Mouse (Mus musculus) naive thymus-derived CD4-positive, alpha-beta T cell, adult 2 months (primary cell): ENCODE measurements around the gene Ogfod2.
A peak's percentile ranks its signal among the peaks of the same experiment; 100 is the strongest.

Experiments used
- DNase-seq: peaks from one replicate; pipeline ENCODE4 v3.0.0-alpha.2; 2011; ENCODE audit warnings: low read depth

Gene Ogfod2

GRCm38 (mm10) chr5:124095077-124095581 lies 17.0 kb upstream of the Ogfod2 start:
- no peak for DNase-seq

DNA sequence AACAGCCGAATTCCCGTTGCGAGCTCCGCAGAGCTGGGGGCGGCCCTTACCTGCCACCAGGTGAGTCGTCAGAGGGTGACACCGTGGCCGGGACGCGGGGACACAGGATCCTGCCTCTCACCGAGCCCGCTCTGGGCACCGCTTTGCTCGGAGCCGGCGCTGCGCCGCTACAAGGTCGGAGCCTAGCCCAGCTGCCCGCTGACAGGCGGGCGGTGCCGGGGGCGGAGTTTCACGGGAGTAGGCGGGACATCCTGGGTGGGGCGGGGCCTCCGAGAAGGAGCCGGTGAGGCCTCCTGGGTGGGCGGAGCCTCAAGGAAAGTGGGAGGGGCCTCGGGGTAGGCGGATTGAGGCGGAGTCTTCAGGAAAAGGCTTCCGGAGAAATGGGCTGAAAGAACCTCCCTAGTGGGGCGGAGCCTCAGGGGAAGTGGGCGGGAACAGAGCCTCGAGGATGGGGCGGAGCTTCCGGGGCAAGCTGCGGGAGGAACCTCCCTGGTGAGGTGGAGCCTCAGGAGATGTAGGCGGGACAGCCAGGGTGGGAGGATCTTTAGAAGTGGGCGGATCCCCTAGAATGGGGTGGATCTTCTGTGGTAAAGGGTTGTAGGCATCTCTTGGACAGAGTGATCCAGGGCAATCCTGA lies 16.4 kb upstream of the Ogfod2 start, which contains the start of gene Abcb9:
TSS of gene Abcb9 (minus strand) at position 203 of the 637 bp plus-strand sequence.
- peak; percentile 95 for DNase-seq

- DNase-seq: no peak
Observed at GRCm38 (mm10) chr5:124098923-124099322, 13.2 kb upstream of the Ogfod2 start.

DNA sequence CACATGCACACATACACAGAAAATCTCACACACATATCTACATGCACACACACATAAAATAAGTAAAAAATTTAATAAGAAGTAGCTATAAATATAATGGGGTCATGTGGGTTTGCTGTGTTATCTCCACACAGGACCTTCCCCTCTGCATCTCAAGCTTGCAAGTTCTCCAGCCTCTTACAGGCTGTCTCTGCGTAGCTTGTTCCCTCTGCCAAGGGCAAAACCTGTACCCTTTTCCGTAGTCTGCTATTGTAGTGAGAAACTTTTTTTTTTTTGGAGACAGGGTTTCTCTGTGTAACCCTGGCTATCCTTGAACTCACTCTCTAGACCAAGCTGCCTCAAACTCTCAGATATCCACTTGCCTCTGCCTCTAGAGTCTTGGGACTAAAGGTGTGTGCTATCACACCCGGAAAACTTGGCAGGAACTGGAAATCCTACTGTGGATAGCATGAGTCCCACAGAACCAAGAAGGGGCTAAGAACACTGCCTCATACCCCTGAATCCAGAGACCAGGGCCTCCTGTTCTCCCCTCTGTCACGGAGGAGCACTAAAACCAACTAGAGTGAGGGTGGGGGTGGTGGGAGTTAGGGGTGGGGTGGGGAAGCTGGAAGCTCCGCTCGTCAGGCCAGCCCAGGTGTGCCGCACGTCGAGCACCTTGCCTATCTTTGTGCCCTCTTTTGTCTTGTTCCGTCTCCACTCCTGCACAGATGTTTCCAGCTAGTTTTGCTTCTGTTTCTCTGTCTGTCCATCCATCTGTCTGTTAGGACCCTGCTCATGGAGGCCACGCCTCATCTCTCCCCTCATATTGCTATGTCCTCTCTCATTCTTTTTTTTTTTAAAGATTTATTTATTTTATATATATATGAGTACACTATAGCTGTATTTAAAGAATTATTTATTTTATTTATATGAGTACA lies 11.7 kb upstream of the Ogfod2 start:
- DNase-seq: no peak

GRCm38 (mm10) chr5:124102326-124102725 lies 9.8 kb upstream of the Ogfod2 start:
- DNase-seq: no peak

GRCm38 (mm10) chr5:124103020-124103419 lies 9.1 kb upstream of the Ogfod2 start:
- DNase-seq: no peak

DNA sequence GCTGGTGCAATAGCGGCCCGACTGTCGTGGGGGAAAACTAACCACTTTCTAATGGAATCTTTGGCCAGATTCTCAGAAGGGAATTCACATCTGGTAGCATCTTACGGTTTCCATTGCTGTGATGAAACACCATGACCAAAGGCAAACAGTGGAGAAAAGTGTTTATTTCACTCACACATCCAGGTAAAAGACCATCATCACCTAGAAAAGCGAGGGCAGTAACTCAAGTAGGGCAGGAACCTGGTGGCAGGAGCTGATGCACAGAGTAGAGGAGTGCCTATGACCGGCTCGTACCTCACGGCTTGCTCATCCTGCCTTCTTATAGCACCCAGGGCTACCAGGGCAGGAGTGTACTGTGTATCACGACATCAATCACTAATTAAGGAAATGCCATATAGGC lies 8.5 kb upstream of the Ogfod2 start:
- no peak for DNase-seq

DNA sequence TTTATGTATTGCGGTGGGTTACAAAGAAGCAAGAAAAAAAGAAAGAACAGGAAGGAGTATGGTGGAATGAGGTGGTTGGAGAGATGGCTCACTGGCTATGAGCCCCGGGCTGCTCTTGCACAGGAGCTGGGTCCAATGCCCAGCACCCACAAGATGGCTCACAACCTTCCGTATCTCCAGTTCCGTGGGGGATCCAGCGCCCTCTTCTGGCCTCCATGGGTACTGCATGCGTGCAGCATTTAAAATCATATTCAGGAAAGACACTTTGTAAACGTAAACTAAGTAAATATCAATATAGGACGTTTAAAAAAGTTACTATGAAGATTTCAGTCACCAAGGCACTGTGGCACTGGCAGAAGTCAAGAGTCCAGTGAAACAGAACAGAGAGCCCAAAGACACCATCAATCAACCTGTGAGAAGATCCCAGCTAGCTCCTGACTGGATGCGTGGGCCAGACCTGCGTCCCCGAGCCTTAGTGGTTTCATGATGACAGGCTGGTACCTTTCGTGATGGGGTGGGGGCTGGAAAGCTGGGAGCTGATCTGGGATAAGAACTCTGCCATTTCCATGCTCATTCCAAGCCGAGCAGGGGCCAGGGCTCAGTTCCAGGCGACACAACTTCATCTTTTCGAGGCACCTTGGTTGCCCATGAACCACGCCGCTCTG lies 888 bp upstream of the Ogfod2 start:
- peak; percentile 86 for DNase-seq

GRCm38 (mm10) chr5:124112531-124112930 lies 434 bp downstream of the Ogfod2 start:
- no peak for DNase-seq

DNA sequence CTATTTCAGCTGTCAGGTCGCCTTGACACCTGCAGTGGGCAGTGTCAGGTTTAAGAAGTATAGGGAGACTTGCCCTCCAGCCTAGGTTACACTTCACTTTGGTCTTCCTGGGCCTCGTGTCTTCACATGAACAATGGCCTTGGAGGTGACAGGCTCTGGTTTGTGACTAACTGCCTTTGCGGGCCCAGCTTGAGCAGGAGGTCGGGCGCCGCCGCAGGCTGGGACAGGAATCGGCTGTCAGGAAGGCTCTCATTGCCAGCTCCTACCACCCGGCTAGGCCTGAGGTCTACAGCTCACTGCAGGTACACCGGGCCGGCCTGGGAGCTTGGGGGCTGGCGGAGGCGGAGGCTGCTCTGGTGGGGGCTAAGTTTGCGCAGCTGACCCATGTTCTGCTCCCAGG lies 933 bp downstream of the Ogfod2 start:
- peak; percentile 74 for DNase-seq

GRCm38 (mm10) chr5:124114276-124115025 lies 2.4 kb downstream of the Ogfod2 start:
- no peak for DNase-seq

DNA sequence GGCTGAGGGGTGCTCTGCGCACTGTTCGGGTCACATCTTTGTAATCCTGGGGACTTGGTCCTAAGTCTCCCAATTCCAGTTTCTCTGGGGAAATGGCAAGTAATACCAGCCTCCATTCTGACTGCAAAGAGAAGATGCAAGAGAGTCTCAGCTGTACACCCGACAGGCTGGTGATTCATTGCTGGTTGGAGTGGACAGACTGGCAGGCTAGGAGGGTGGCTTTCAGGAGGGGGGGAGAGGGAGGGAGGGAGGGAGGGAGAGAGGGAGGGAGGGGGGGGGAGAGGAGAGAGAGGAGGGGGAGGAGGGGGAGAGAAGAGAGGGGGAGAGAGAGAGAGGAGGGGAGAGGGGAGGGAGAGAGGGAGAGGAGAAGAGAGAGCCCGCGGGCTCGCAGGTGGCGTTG lies 3.4 kb downstream of the Ogfod2 start:
- peak; percentile 35 for DNase-seq

DNA sequence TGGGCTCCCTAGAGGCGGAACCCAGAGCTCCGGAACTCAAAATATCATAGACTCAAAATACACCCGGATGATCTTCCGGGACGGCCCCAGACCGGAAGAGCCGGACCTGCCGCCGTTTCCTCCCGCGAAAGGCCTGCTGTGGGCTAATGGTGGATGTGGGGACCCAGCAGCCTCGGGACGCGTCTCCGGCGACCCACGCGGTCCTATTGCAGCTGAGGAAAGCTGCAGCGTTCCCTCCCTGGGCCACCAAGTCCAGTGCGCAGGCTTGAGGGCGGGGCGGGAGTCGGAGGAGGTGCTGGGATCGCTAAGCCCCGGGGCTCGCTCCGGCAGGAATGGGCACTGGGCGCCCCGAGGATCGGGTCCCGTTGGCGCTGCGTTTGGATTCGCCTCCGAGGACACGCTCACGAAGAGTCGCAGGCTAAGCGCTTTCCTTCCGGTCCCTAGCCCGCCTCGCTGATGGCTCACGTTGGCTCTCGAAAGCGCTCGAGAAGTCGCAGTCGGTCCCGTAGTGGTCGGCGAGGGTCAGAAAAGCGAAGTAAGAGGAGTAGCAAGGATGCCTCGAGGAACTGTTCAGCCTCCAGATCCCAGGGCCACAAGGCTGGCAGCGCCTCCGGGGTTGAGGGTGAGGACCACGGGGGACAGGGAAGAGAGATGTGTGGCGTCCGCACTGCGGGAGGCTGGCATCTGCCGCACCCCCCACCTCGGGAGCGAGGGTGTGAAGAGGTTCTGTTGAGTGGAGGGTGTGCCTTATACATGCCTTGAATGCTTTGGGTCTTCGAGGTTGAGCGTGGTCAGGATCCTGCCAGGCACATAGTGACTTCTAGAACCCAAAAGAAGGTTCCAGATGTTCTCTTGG lies 4.1 kb downstream of the Ogfod2 start, which contains the start of gene Arl6ip4:
TSS of gene Arl6ip4 (plus strand) at position 100 of the 856 bp plus-strand sequence.
- DNase-seq: peak; percentile 83

- no peak for DNase-seq
Observed at GRCm38 (mm10) chr5:124119204-124119603, 7.1 kb downstream of the Ogfod2 start.

- DNase-seq: no peak
Observed at GRCm38 (mm10) chr5:124122357-124122756, 10.3 kb downstream of the Ogfod2 start.

GRCm38 (mm10) chr5:124125093-124125492 lies 13.0 kb downstream of the Ogfod2 start:
- no peak for DNase-seq

DNA sequence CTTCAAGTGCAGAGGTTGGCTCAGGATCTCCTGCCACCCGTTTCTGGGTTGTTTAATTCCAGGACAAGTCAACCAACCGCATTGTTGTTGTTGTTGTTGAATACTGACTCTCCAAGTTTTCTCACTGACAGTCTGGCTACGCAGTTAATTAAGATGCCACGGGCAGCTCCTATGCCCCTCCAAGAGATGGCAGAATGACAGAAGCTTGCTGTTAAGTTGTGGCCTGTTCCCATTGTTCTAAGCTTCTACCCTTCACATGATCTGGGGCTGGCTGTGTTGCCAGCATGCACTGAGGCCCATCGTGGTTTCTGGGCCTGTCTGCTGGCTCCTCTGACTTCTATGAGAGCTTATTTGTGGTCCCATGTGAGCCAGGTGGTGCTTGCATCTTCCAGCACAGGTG lies 22.2 kb downstream of the Ogfod2 start:
- DNase-seq: no peak

DNA sequence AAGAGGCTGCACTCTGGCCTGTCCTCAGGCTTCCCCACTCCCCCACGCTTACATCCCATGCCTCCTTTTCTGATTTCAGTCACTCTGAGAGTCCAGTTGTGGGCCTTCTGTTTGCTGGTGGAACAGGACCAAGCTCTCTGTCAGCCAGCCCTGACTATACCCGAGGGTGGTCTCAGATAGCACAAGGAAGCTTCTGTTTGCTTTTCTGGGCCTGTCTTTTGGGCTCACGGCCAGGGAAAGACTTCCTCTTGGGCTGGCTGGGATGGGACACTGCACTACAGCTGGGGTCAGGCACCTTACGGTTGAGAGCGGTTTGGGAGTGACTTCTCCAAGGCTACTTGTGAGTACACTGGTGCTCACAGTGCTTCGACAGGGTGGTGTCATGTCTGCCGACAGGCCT lies 26.0 kb downstream of the Ogfod2 start:
- no peak for DNase-seq

DNA sequence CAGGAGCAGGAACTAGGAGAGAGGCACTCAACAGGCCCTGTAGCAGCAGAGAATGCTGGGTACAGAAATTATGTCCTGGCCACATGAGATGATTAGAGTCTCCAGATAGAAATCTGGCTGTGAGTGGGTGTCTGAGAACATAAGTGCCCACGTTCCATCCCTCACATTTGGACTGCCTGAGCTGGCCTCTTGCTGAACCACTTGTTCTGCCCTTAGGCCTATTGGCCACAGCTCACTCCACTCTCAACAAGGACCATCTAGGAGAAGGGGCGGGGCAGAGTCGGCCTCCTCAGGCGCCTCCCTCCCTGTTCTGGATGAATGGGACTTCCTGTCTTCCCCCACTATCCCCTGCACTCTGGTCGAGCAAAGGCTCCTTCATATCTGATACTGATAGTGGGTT lies 36.9 kb downstream of the Ogfod2 start:
- DNase-seq: no peak

DNA sequence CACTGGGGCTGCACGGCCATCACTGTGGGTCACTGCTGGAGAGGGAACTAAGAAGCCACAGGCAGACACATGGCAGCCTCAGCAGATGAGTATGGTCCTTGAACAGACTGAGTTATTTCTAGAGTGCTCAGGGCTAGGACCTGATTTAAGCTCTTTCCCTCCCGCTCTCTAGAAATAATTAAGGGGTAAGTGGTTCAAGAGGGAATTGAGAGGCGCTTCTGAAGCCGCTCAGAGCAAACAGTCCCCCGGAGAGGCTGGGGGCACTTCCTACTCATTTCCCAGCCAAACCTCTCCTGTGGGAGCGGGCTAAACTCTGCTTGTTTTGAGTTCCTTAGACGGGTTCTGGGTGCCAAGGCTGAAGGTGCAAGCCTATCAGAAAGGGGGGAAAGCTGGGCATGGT lies 38.8 kb downstream of the Ogfod2 start:
- no peak for DNase-seq

- DNase-seq: no peak
Observed at GRCm38 (mm10) chr5:124152734-124153133, 40.6 kb downstream of the Ogfod2 start.
